Mouse (Mus musculus): Measurements from ENCODE around the gene Zbtb8a.
"Not testable (repeated sequence)": the region's sequence is repeated elsewhere in the genome, so short reads cannot be mapped to it uniquely, and the experiment has no call there.

Gene Zbtb8a

DNA sequence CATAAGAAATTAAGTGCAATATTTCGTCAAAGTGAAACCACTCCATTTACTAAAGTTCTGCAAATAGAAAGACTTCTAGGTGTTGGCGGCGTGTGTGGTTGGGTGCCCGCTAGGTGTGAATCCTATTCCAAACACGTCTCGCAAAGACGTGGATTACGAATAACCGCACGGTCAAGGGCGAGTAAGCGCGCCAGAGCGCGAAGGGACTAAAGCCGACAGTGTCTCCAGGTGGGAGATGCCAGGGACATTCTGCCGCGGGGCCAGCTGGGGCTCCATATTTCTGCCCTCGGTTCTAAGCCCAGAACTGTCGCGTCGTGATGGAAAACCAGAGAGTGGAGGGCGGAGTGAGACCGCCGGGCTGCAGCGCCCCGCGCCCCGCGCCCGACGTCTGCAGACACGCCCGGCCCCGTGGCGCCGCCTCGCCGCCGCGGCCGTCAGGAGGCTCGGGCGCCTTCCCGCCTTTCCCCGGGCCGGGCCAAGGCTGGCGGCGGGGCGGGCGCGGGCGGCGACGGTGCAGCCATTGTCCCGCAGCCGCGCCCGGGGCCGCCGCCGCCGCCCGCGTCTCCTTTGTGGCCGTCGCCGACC is 863 bp downstream of the Zbtb8a start:
- DNase-seq (ENCODE audit: extremely low spot score), result peak; percentile 66

DNA sequence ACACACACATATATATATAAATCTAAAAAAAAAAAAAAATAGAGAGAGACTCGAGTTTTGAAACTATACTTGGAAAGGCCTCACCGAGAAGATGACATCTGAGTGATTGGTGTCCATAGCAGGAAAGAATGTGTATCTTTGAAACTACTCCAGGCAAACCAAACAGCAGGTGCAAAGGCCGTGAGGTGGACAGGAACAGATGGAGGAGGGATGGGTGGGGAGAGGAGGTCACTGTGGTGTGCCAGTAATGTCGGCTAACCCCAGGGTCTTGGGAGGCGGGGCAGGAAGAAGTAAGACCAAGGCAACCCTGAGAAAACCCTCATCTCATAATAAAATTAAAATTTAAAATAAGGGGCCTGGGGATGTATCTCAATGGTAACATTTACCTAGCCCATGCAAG is 2.1 kb downstream of the Zbtb8a start:
- no peak for DNase-seq (ENCODE audit: extremely low spot score)

DNA sequence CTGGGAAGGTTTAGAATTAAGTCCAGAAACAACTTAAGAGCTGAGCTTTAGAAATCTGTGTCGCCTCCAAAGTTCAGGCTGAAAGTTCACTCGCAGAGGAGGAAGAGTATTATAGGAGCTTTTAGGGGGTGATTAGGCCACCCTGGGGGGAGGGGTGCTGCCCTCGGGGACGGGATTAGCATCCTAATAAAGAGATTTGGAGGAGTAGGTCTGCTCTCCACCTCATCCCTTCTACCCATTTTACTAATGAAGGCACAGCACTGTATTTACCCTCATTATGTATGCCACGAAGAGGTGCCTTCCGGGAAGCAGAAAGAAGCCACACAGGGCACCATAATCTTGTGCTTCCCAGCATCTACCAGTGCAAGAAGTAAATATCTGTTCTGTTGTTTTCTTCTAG is 2.9 kb downstream of the Zbtb8a start:
- DNase-seq (ENCODE audit: extremely low spot score), result no peak

DNA sequence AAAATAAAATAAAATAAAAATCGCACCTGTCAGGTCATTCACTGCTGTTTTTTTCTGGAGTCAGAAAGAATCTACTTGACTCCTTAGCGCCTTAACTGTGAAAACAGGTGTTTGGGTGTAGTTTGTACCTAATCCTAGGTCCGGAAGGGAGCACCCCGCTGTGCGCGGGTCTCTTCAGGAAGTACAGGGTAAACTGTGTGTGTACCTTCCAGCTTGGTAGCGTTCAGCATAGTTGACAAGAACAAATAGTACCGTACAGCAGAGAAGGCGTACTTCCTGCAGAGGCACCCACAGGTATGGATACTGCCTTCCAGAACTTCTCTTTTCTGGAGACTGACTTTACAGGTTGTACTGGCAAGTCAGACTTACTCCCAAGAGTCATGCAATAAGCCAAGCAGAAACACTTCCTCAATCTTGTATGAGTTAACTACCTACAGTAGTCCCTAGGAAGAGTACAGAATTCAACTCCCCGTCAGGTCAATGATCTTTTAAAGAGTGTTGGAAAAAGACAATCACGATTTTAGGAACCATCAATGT is 3.6 kb downstream of the Zbtb8a start:
- DNase-seq (ENCODE audit: extremely low spot score), result no peak

DNA sequence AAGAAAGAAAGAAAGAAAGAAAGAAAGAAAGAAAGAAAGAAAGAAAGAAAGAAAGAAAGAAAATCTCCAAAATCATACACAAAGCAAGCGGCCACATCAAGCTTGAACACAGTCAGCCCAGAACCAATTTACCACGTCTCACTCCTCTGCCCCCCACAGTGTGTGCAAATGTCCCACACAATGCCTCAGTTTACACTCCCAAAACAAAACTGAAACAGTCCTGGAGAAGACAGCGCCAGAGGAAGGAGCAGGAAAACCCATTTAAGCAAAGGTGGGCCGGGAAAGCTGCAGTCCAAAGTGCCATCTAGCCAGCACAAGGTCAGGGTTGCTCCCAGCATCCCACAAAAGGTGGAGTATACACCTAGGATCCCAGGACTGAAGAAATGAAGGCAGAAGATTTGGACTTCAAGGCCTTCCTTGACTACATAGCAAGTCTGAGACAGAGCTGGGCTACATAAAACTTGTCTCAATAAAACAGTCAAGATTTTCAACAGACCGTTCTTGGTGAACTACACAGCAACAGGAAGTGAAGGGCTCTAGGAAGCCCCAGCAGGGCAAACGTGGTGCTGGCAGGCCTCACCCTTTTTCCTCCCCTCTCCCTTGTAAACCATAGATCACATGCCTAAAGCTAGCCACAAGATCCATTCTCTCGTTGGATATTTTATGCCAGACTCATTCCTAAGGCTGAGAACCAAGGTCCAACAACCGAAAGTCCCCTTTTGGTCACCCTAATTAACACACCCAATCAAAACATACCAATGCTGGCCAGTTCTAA is 4.5 kb downstream of the Zbtb8a start:
- no peak for DNase-seq (ENCODE audit: extremely low spot score)

DNA sequence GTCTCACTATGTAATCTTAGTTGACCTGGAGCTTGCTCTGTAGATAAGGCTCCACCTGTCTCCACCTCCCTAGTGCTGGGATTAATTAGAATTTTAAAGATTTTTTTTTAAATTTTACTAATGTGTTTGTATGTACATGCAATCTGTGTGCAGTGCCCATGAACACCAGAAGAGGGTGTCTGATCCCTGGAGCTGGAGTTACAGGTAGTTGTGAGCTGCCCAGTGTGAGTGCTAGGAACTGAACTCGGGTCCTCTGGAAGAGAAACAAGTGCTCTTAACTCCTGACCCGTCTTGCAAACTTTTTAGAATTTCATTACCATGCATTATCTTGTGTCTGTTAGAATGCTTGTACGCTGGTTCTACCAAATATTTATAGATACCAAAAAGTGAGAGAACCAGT is 6.5 kb downstream of the Zbtb8a start:
- no peak for DNase-seq (ENCODE audit: extremely low spot score)

DNA sequence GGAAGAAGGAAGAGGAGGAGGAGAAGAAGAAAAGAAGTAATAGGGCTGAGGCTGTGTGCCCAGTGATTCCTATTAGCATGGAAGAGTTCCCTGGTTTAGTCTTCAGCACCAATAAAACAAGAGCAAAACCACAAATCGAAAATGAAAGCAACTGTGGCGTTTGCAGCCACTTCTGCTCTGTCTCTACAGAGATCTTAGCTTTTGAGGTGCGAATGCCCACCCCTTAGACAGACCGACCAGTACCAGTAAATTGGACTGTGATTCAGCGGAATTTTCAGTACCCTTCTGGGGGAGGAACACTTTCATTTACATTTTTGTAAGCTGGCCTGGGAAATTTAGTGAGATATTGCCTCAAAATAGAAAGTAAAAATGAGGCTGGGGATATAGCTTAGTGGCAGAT is 12.7 kb downstream of the Zbtb8a start:
- no peak for DNase-seq (ENCODE audit: extremely low spot score)

DNA sequence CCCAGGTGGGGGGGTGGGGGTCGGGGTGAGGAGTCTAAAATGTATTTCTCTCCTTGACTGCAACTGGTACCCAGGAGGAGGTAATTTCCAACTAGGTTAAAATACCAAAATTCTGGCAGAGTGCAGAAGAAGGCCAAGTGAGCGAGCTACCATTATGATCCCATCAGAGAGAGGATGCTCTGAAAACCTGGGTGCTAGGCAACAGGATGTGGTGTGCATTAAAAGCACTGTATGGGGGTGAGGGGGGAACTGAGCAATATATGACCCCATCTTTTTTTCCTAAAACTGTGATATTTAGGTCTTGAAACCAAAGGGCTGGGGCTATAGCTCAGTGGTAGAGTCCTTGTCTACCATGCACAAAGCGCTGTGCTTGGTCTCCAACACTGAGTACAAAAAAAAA is 13.5 kb downstream of the Zbtb8a start:
- no peak for DNase-seq (ENCODE audit: extremely low spot score)

DNA sequence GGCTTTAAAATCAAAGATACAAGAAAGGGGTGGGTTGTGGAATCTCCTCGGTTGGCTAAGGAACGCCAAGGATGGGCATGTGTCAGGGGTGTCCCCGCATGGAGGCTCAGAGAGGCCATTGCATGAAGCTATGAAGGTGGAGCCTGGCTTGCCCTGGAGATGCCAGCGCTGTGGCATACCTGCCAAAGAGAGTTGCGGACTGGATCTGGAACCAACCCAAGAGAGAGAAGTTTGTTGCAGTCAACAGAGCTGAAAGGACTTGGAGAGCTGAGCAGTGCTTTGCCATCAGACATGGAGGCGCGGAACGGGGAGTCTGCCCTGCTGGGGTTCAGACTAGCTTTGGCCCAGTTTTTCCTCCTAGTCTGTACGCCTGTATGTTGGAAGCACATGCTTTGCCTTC is 14.5 kb downstream of the Zbtb8a start:
- no peak for DNase-seq (ENCODE audit: extremely low spot score)

DNA sequence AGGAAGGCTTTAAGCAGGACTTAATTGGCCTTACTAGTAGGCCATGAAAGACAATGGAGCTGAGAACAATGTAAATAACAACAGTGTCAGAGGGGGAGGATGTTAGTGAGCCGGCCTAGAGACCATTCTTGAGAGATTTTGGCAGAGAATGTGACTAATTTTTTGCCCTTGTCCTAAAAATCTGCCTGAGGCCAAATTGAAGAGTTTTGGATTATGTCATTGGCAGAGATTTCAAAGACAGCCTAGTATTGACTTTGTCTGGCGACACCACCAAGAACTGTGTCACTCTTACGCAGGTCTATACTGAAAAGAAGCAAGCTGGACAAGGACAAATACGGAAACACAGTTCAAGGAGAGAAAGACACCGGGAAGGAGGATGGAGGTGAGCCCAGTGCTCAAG is 15.1 kb downstream of the Zbtb8a start:
- DNase-seq (ENCODE audit: extremely low spot score), result no peak

DNA sequence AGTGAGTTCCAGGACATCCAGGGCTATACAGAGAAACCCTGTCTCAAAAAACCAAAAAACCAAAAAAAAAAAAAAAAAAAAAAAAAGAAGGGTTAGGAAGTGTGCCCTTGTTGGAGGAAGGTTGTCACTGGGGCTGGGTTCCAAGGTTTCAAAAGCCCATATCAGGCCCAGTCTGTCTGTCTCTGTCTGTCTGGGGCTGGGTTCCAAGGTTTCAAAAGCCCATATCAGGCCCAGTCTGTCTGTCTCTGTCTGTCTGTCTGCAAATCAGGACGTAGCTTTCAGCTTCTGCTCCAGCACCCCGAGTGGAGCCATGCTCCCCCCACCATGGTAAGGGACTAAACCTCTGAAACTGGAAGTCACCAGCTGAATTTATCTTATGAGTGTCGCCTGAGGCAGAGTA is 15.7 kb downstream of the Zbtb8a start:
- DNase-seq (ENCODE audit: extremely low spot score), result not testable (repeated sequence)

DNA sequence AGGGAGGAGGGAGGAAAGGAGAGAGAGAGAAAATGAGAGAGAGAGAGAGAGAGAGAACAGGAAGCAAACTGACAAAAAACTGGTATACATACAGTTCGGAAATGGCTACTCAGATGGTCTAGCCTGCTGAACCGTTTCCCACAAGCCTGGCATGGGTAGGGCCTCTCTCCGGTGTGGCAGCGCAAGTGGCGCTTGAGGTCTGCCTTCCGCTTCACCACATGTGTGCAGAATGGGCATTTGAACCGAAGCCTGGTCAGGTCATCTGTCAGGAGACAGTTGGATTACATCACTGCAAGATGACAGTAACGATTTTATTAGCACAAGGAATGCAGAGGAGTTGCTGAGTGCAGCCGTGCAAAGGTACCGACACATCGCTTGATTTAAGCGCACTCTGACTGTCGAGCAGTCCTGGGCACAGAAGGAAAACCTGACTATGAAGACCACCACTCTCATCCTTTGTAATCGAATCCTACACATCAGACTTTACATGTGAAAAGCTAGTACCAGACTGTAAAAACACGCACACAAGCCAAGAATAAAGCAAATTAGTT is 20.2 kb downstream of the Zbtb8a start:
- DNase-seq (ENCODE audit: extremely low spot score), result no peak

DNA sequence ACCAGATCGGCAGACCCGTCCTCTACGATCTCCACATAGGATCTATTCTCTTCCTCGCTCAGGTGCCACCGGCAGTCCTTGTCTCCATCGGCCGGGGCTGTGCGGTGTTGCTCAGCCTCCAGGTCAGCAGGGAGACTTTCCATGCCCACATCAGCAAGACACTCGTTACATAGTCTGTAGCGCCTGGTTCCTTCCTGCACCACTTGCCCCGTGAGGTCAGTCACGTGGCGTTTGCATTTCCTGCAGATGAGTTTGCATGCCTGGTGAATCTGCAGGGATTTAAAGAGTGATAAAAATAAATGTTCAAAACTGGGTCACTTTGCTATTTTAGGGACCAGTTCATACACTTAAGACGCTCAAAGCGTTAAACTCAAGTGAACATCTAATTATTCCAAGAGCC is 23.7 kb downstream of the Zbtb8a start:
- DNase-seq (ENCODE audit: extremely low spot score), result no peak

DNA sequence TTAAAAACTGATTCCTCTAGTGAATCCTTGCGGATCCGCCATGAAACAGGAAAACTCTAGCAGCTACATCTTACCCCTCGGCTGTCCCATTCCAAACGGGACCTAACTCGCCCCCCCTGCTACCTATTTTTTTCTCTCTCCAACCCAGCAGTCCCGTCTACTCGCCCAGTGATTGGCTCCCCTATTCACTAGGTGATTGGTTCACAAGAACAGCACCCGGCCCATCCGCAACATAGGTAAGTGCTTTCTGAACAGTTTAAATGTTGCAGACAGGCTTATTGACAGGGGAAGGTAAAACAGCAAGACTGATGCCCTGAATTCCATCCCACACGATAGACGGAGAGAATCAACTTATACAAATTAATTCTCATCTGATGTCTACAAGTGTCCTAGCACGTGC is 24.7 kb downstream of the Zbtb8a start:
- DNase-seq (ENCODE audit: extremely low spot score), result no peak

DNA sequence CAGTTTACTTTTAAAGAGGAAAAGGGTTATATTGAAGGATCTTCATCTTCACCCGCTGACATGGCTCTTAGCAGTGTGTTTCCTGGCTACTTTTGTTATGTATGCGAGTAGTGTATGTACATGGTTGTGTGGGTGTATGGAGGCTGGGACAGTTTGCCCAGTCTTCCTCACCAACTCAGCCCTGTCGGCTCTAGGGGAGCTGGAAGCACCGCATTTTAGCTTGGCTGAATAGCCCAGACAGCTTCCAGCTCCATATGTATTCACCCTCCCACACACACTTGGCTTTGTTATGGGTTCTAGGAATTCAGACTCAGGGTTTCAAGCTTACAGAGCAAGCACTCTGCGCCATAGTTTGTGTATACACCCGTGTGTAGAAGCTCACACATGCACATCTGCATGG is 26.8 kb downstream of the Zbtb8a start:
- DNase-seq (ENCODE audit: extremely low spot score), result no peak

DNA sequence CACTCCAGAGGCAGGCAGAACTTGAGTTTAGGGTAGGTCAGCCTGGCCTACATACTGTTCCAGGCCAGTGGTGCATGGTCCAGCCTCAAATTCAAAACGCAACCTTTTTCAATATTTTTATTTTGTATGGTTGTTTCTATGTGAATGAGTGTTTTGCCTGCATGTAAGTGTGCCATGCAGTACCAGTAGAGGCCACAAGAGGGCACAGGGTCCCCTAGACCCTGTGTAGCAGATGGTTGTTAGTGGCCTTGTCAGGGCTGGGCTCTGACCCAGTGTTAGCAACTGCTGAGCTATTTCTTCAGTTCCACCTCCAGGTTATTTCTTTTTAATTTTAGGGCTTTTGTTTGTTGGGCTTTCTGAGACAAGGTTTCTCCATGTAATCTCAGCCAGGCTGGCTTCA is 27.3 kb downstream of the Zbtb8a start:
- DNase-seq (ENCODE audit: extremely low spot score), result peak; percentile 78

DNA sequence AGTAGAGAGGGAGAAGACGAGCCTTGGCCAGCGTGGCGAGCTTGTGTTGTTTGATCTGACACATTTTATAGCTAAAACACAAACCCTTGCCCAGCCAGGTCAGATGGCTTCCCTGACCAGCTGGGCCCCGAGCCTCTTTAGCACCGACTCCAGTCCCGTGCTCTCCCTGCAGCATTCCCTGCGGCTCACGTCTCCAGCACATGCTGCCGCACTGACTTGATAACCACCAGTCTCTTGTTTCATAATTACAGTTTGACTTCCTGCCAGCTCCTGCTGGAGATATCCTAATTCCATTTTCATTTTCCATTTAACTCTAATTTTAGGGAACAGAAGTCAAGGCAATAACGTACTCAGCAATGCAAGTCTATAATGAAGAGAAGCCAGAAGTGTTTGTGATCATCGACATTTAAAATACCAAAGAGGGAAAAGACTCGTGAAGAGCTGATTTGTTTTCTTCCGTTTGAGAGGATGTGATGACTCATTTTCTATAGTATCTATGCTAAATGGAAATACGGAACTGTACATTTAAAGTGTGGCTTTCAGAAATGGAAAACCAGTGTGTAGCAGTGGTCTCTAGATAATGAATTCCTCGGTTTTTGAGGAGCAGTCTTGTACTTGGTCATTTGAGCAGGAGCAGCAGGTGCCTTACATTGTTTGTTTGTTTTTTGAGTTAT is 31.3 kb downstream of the Zbtb8a start:
- no peak for DNase-seq (ENCODE audit: extremely low spot score)

DNA sequence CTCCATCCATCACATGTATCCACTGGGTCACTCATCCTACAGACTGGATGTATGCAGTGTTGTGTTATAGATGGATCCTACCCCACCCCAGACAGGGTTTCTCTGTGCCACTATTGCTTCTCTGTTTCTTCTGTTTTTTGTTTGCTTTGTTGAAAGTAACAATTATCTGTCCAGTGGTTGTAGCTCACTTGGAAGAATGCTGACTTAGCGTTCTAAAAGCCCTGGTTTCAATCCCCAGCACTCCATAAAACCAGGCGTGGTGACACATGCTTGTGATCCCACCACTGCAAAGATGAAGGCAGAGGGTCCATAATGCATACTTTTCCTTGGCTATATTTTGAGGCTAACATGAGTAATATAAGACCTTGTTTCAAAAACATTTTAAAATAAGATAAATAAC is 35.2 kb downstream of the Zbtb8a start:
- no peak for DNase-seq (ENCODE audit: extremely low spot score)

DNA sequence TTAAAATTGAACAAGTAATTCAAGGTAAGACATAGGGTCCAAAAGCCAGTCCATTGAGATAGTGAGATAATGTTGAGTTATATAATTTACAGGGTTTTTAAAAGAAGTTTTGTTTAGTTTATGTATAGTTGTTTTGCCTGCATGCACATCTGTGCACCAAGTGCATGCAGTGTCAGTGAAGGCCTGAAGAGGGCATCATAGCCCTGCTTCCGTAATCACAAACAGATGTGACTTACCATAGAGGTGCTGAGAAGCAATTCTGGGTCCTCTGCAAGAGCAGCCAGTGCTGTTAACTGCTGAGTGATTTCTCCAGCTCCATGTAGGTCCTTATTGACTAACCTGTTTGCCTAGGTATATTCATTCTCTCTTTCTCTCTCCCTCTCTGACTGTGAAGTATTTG is 36.0 kb downstream of the Zbtb8a start:
- DNase-seq (ENCODE audit: extremely low spot score), result no peak

DNA sequence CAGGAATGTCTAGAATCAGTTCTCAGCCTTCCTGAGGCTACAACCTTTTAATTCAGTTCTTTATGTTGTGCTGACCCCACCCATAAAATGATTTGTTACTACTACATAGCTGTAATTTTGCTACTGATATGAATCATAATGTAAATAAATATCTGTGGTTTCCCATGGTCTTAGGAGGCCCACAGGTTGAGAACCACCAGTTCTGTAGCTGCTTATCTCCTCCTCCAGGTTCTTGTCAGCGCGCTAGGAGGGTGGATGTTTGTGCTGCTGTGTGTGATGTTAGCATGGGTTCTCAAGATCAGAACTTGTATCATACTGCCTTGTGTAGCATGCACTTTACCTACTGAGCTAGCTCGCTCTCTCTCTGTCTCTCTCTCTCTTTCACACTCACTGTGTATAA is 38.2 kb downstream of the Zbtb8a start:
- DNase-seq (ENCODE audit: extremely low spot score), result no peak

DNA sequence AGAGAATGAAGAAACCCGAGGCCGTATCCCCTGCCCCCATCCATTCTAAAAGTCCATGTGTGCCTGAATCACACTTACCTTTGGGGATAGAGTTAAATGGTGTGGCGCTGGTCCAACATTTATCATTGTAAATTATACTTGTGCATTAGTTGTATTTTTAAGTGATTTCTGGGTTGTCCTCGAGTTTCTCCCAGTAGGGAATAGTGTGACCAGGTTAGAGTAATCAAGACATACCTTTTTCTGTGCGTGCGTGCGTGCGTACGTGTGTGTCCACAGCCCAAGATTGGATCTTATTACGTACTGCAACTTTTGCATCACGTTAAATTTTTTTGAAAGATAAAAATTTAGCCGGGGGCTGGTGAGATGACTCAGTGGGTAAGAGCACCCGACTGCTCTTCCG is 41.6 kb downstream of the Zbtb8a start:
- no peak for DNase-seq (ENCODE audit: extremely low spot score)

DNA sequence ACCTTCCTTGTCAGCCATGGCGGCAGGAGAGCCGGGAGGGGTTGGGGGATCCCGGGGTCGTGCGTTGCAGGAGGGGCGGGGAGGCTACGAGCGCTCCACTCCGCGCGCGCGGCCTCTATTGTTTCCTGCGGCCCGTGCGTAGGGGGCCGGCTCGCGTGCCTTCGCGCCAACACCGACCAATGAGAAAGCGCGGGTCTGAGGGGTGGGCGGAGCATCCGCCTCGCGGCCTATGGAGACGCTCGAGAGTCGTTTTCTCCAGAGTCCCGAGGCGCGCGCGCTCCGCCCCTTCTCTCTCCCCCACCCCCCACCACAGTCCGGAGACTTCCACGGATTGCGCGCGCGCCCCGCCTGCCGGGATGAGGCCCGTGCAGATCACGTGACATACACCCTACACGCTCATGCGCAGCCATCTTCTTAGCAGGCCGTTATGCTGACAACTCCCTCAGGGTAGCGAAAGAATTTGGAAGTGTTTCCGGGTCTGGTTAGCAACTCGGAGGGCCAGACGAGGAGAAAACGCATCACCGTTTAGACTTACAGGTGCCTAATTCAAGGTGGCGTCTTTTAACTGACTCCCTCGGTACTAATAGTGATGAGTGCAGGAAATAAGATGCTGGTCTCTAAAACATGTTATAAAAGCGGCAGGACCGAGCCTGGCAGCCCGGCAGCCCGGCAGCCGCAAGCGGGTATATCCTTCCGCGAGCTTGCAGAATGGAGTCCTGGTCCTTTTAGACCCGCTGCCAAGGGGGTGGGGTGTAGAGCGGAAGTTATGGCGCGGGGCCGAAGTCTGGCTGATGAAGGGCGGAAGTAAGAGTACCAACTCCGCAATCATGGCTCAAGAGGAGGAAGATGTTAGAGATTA is 42.5 kb downstream of the Zbtb8a start, which contains the start of the genes Rbbp4 and Zbtb8os:
TSS of gene Rbbp4 (minus strand) at position 155 of the 859 bp plus-strand sequence.
TSS of gene Zbtb8os (plus strand) at position 480 of the 859 bp plus-strand sequence.
- peak; percentile 99 for DNase-seq (ENCODE audit: extremely low spot score)
